Mouse (Mus musculus): ENCODE data around the gene Naa80. TPM values are rescaled to one million over a fixed set of nuclear protein-coding genes. Genes with fewer than 3 reads are reported as not detected.

The Naa80 gene
- polyA plus RNA-seq, 1 experiment from 2014 or later: 17.9 TPM

- Histone ChIP-seq H3K4me1 (peaks cover 66% of the 10 kb centered on the region), H3K27ac (peak within 1 kb of the TSS; percentile 92), H3K36me3 (replicated peaks) (peaks cover 19% of the 10 kb centered on the region), H3K9me3 (no peaks in the 10 kb centered on the region), H3K4me3 (peak within 1 kb of the TSS; percentile 69), H3K27me3 (ENCODE audit: poor library complexity, severe bottlenecking) (no peaks in the 10 kb centered on the region)
- WGBS: under 1% methylated on average over 32 of the region's 32 CpGs
- peak; percentile 82 for DNase-seq (ENCODE audit: extremely low spot score, low spot score)
Measured at GRCm38 (mm10) chr9:107580501-107581317, 2.0 kb downstream of the Naa80 start, which contains the start of gene Hyal3. Gene Hyal3 (plus strand): TSS chr9:107580818.

- H3K4me3 ChIP-seq: peak overlapping the region; percentile 69
- H3K4me1 ChIP-seq: peaks cover 59% of the 10 kb centered on the region
- H3K27ac ChIP-seq: peak overlapping the region; percentile 92
- H3K36me3 ChIP-seq (replicated peaks): peaks cover 19% of the 10 kb centered on the region
- no peaks in the 10 kb centered on the region for H3K9me3 ChIP-seq
- no peaks in the 10 kb centered on the region for H3K27me3 ChIP-seq (ENCODE audit: poor library complexity, severe bottlenecking)
- 80% methylated on average over 4 of the region's 4 CpGs for WGBS
- no peak for DNase-seq (ENCODE audit: extremely low spot score, low spot score)
Measured at GRCm38 (mm10) chr9:107581584-107581983, 2.9 kb downstream of the Naa80 start.

- 90% methylated on average over 7 of the region's 7 CpGs for WGBS
- H3K9me3 ChIP-seq: no peaks in the 10 kb centered on the region
- H3K27ac ChIP-seq: 0 out of 2 replicates have a peak overlapping the region, but pooled peaks have one; percentile 92
- no peak for DNase-seq (ENCODE audit: extremely low spot score, low spot score)
- H3K4me1 ChIP-seq: peaks cover 56% of the 10 kb centered on the region
- peaks cover 19% of the 10 kb centered on the region for H3K36me3 ChIP-seq (replicated peaks)
- H3K27me3 ChIP-seq (ENCODE audit: poor library complexity, severe bottlenecking): no peaks in the 10 kb centered on the region
- H3K4me3 ChIP-seq: peak overlapping the region; percentile 0; the same call in 1 of the 2 replicates
Measured at GRCm38 (mm10) chr9:107582509-107583062, 3.9 kb downstream of the Naa80 start.

GRCm38 (mm10) chr9:107583174-107583573 lies 4.5 kb downstream of the Naa80 start:
- Histone ChIP-seq H3K27me3 (ENCODE audit: poor library complexity, severe bottlenecking) (no peaks in the 10 kb centered on the region), H3K4me3 (peak overlapping the region; percentile 0; the same call in 1 of the 2 replicates), H3K4me1 (peaks cover 55% of the 10 kb centered on the region), H3K36me3 (replicated peaks) (peaks cover 19% of the 10 kb centered on the region), H3K9me3 (no peaks in the 10 kb centered on the region), H3K27ac (no peak overlapping the region)
- no peak for DNase-seq (ENCODE audit: extremely low spot score, low spot score)
- 94% methylated on average over 14 of the region's 14 CpGs for WGBS

- peaks cover 38% of the 10 kb centered on the region for H3K36me3 ChIP-seq (replicated peaks)
- H3K4me3 ChIP-seq: peak overlapping the region; percentile 82; the same call in 1 of the 2 replicates
- peak overlapping the region; percentile 36 for H3K27ac ChIP-seq
- H3K9me3 ChIP-seq: no peaks in the 10 kb centered on the region
- DNase-seq (ENCODE audit: extremely low spot score, low spot score): no peak
- H3K4me1 ChIP-seq: peaks cover 43% of the 10 kb centered on the region
- 92% methylated on average over 5 of the region's 5 CpGs for WGBS
- H3K27me3 ChIP-seq (ENCODE audit: poor library complexity, severe bottlenecking): no peaks in the 10 kb centered on the region
Measured at GRCm38 (mm10) chr9:107586504-107586903, 7.8 kb downstream of the Naa80 start.

GRCm38 (mm10) chr9:107586974-107587832 lies 8.5 kb downstream of the Naa80 start, which contains the start of gene Ifrd2:
Gene Ifrd2 (plus strand): TSS chr9:107587642.
- 14% methylated on average over 46 of the region's 46 CpGs for WGBS
- DNase-seq (ENCODE audit: extremely low spot score, low spot score): peak; percentile 95
- H3K27me3 ChIP-seq (ENCODE audit: poor library complexity, severe bottlenecking): no peaks in the 10 kb centered on the region
- H3K27ac ChIP-seq: peak within 1 kb of the TSS; percentile 90
- H3K4me1 ChIP-seq: peaks cover 36% of the 10 kb centered on the region
- no peaks in the 10 kb centered on the region for H3K9me3 ChIP-seq
- H3K36me3 ChIP-seq (replicated peaks): peaks cover 45% of the 10 kb centered on the region
- peak within 1 kb of the TSS; percentile 82 for H3K4me3 ChIP-seq

GRCm38 (mm10) chr9:107587833-107588639 lies 9.3 kb downstream of the Naa80 start:
- Histone ChIP-seq H3K4me1 (peaks cover 33% of the 10 kb centered on the region), H3K36me3 (replicated peaks) (peaks cover 48% of the 10 kb centered on the region)
- DNase-seq (ENCODE audit: extremely low spot score, low spot score): no peak

GRCm38 (mm10) chr9:107590058-107590772 lies 11.5 kb downstream of the Naa80 start:
- 0 out of 2 replicates have a peak overlapping the region, but pooled peaks have one; percentile 1 for H3K4me3 ChIP-seq
- no peak overlapping the region for H3K27ac ChIP-seq
- WGBS: 94% methylated on average over 25 of the region's 25 CpGs
- H3K9me3 ChIP-seq: no peaks in the 10 kb centered on the region
- H3K36me3 ChIP-seq (replicated peaks): peaks cover 59% of the 10 kb centered on the region
- H3K4me1 ChIP-seq: peaks cover 46% of the 10 kb centered on the region
- DNase-seq (ENCODE audit: extremely low spot score, low spot score): no peak
- H3K27me3 ChIP-seq (ENCODE audit: poor library complexity, severe bottlenecking): no peaks in the 10 kb centered on the region

More at GRCm38 (mm10) chr9:107587833-107588639, 9.3 kb downstream of the Naa80 start:
- no peaks in the 10 kb centered on the region for H3K27me3 ChIP-seq (ENCODE audit: poor library complexity, severe bottlenecking)
- H3K4me3 ChIP-seq: peak overlapping the region; percentile 82
- WGBS: 7% methylated on average over 33 of the region's 33 CpGs
- peak overlapping the region; percentile 90 for H3K27ac ChIP-seq
- no peaks in the 10 kb centered on the region for H3K9me3 ChIP-seq

- H3K9me3 ChIP-seq: no peaks in the 10 kb centered on the region
- no peak overlapping the region for H3K4me3 ChIP-seq
- WGBS: 97% methylated on average over 6 of the region's 6 CpGs
- no peak overlapping the region for H3K27ac ChIP-seq
- no peak for DNase-seq (ENCODE audit: extremely low spot score, low spot score)
- H3K4me1 ChIP-seq: peaks cover 46% of the 10 kb centered on the region
- H3K36me3 ChIP-seq (replicated peaks): peaks cover 59% of the 10 kb centered on the region
- no peaks in the 10 kb centered on the region for H3K27me3 ChIP-seq (ENCODE audit: poor library complexity, severe bottlenecking)
Measured at GRCm38 (mm10) chr9:107590773-107591060, 12.0 kb downstream of the Naa80 start.

GRCm38 (mm10) chr9:107593101-107593976 lies 14.7 kb downstream of the Naa80 start:
- Histone ChIP-seq H3K4me3 (no peak overlapping the region), H3K27ac (no peak overlapping the region), H3K4me1 (peaks cover 30% of the 10 kb centered on the region), H3K36me3 (replicated peaks) (peaks cover 59% of the 10 kb centered on the region), H3K27me3 (ENCODE audit: poor library complexity, severe bottlenecking) (no peaks in the 10 kb centered on the region), H3K9me3 (no peaks in the 10 kb centered on the region)
- no peak for DNase-seq (ENCODE audit: extremely low spot score, low spot score)
- 81% methylated on average over 11 of the region's 11 CpGs for WGBS

Measured in forebrain, embryonic 10.5 days (tissue).